Mouse (Mus musculus) frontal cortex, adult (tissue): ENCODE results near the gene Lix1l.
A peak's percentile ranks its signal among the peaks of the same experiment; 100 is the strongest.
"Not testable (repeated sequence)": the region's sequence is repeated elsewhere in the genome, so short reads cannot be mapped to it uniquely, and the experiment has no call there.

ENCODE experiments used
- ATAC-seq: cut with Nextera tagmentation; 2 replicates; pipeline ENCODE4 v1.9.2; 2017; ENCODE audit warnings: mild to moderate bottlenecking, moderate library complexity, mixed read lengths; ENCODE audit not compliant: low TSS enrichment

Gene Lix1l

DNA sequence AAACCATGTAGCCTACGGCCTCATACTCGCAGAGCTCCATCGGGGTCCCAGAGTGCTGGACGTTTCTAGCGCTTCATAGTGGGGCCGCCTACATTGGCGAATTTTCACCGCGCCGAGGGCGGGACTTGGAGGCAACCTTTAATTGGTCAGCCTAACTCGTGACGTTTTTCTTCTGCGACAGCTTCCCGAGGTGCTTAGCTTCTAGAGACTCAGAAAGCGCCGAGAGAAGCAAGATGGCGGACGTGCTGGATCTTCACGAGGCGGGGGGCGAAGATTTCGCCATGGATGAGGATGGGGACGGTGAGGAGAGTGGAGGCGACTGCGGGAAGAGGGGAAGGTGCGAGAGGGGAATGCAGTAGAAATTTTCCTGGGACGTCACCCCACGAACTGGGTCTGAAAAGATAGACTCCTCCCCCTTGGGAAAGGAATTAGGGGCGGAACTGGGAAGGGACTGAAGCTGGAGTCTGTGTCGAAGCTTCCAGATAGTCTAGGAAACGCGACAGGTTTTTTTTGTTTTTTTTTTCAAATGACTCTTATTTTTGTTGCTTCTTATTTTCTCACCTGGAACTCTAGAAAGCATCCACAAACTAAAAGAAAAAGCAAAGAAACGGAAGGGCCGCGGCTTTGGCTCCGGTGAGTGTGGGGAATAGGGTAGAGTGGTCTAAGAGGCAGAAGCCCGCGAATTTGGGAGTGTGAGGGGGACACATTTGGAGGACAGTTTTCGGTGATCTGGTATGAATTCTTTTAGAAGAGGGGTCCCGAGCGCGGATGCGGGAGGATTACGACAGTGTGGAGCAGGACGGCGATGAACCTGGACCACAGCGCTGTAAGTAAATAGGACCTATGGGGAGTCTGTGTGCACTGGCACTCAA is 29.0 kb downstream of the Lix1l start, which contains the start of gene Rbm8a:
TSS of gene Rbm8a (plus strand) at position 205 of the 872 bp plus-strand sequence.
- ATAC-seq = peak; percentile 97

DNA sequence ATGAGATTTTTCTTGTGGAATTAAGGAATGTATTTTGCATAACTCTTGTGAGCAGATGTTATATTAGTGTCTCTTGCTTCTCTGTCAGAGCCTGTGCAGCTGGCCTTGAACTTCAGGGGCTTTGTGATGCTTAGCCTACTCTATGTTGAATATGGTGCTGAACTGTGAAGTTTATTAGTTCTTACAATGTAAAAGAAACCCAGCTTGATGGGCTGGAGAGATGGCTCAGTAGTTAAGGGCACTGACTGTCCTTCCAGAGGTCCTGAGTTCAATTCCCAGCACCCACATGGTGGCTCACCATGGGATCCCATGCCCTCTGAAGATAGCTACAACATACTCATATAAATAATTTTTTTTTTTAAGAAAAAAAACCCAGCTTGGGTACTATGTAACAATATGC is 31.1 kb downstream of the Lix1l start:
- no peak for ATAC-seq

DNA sequence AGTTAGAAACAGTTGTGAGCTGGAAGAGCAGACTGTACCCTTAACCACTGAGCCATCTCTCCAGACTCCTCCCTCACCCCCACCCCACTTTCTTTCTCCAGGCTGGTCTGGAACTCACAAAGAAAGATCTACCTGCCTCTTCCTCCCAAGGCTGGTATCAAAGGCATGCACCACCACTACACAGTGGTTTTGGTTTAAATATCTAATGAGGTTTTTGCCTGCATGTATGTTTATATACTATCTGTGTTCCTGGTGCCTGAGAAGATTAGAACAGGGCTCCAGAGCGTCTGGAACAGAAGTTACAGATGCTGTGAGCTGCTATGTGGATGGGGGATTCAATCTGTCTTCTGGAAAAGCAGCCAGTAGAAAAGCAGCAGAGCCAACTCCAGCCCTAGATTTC is 33.1 kb downstream of the Lix1l start:
- ATAC-seq = no peak

DNA sequence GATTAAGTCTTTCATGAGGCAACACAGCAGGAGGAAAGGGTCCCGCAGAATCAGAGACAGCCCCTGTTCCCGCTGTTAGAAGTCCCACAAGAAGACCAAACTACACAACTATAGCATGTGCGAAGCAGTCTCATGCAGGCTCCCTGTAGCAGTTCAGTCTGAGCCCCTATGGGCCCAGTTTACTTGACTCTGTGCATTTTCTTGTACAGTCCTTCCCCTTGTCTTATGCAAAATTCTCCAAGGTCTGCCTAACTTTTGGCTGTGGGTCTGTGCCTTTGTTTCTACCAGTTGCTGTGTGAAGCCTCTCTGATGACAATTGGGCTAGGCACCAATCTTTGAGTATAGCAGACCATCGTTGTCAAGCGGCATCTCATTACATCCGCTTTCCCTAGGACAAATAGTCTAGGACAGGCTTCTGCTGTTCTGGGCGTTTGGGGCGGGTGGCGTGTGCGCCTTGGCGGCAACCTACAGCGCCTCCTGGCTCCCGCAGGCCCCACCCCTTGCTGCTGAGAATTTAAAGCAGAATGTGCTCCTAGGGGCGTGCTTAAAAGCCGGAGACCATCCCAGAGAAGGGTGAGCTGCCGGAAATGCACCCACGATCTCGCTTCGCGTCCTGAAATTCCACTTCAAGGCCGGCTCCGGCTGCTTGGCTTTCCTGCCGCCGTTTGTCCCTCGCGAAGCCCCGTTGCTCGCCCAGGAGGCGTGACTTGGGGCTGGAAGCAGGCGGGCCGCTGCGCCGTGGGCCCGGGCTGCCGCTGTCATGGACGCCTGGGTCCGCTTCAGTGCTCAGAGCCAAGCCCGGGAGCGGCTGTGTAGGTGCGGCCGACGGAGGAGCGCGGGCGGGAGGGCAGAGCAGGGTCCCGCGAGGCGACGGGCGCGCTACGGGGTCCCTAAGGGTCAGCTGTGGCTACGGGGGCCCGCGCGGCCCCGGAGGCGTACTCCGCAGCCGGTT is 34.3 kb downstream of the Lix1l start, which contains the start of the genes Pex11b and Gm42957:
TSS of gene Pex11b (plus strand) at position 449 of the 952 bp plus-strand sequence.
TSS of gene Gm42957 (plus strand) at position 547 of the 952 bp plus-strand sequence.
- ATAC-seq = peak; percentile 86

DNA sequence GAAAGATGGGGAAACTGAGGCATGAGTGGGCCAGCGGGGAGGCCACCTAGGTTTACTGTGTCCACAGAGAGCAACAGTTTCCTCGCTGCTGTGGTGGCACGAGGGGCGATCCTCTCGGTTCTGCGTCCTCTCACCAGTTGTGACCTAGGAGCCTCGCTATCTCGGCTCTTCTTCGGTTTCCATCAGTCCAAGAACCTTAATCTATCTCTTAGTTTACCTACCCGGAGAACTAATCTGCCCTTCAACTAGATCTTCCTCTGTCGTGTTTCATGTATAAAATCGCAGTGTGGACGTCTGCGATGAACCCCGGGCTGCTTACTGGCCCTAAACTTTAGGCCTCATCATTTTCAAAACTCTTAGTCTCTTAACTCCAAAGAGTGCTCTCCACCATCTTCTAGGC is 35.0 kb downstream of the Lix1l start:
- peak; percentile 8; the same call in 1 of the 2 replicates for ATAC-seq

DNA sequence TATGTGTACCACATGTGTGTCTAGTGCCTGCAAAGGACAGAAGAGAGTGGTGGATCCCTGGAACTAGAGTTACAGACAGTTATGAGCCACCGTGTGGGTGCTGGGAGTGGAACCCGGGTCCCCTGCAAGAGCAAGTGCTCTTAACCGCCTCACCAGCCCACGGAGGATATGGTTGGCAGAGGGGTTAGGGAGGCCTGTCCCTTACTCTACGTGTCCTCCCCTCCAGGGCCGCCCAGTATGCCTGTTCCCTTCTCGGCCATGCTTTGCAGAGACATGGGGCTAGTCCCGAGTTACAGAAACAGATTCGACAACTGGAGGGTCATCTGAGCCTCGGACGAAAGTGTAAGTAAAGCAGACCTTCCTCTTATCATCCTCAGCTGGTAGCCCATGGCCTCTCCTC is 35.5 kb downstream of the Lix1l start:
- ATAC-seq = no peak

DNA sequence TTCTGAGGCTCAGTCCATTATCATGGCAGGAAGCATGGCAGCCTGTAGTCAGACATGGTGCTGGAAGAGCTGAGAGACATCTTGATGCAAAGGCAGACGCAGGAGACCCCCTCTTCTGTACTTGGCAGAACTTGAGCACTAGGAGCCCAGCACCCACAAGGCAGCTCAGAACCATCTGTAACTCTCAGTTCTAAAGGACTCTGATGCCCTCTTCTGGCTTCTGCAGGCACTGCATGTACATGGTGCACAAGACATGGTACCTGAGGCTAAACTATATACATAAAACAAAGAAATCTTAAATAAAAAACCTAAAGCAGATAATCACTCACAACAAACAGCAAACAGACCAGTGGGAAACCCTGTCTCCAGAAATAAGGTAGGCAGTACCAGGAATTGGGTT is 38.3 kb downstream of the Lix1l start:
- 0 out of 2 replicates have a peak, but pooled peaks have one; percentile 36 for ATAC-seq

DNA sequence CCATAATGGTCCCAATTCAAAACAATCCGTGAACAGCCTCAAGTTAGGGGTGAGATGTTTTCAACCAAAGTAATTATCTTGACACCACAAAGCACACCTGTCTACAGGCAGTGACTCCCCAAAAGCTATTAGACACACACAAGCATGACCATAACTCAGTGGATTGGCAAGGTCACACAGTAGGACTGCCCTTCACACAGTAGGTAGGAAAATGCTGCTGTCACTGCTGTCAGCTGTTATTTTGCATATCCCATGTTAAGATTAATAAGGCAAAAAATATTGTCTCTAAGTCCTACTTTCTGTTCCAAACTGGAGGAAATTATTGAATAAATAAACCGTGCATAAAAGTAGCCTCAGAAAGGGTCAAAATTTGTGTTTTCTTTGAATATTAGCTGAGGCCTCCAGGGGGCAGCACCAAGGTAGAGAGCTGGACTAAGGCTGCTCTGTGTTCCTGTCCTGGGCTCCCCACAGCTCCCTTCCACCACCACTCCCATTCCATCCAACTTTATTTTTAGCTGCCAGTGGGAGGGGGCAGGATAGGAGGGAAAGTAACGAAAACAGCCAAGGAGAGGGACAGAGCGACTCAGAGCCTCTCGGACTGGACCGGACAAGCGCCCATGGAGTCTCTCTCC is 44.2 kb downstream of the Lix1l start, which contains the start of gene Itga10:
TSS of gene Itga10 (plus strand) at position 567 of the 632 bp plus-strand sequence.
- ATAC-seq = 0 out of 2 replicates have a peak, but pooled peaks have one; percentile 64

DNA sequence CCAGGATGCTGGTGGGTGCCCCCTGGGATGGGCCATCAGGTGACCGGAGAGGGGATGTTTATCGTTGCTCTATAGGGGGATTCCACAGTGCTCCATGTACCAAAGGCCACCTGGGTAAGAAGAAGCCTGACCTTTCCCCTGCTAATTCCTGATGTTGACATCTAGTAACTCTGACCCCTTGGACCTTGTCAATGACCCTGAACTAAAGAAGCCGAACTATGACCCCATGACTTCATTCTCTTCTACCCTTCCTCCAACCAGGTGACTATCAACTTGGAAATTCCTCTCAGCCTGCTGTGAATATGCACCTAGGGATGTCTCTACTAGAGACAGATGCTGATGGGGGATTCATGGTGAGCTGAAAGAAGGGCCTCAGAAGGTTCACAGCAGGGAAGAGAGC is 46.4 kb downstream of the Lix1l start:
- no peak for ATAC-seq

DNA sequence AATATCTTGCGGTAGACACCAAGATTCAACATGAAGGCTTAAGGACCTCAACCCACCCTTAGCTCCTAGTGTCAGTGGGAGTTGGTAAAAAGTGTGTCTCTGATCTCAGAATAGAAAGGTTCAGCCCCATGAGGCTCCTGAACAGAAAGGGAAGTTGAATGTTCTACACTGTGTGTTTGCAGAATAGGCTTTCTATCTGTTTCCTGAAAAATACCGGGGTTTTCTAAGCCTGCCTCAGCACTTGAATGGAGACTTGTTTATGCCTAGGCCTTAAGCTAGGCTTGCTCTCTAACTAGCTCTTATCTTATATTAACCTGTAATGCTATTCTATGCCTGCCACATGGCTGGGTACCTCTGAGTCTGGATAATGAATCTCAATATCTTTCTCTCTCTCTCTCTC is 60.0 kb downstream of the Lix1l start:
- no peak for ATAC-seq

DNA sequence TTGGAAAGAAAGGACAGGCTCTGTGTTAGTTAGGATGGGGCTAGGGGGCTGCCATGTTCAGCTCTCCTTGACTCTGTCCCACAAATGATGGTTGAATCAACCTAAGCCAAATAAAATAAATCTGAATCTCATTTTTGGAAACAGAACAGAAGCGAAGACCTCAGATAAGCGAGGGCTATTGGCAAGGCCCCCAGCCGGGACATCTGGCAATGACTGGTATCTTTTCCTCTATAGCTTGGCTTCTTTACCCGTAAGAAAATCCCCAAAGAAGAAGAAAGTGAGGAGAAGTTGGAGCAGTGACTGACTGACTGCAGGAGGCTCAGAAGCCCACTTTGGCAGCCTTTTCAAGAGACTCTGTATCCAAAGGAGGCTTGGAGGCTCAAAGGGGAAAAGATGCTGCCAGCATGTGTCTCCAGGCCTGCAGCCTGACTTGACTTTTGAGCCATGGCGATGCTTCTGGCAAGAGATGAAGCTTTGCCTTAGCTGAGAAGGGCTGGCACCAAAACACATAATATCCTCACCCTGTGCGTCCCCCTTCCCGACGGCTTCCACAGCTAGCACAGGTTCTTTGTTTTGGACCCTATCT is 61.9 kb downstream of the Lix1l start:
- no peak for ATAC-seq

DNA sequence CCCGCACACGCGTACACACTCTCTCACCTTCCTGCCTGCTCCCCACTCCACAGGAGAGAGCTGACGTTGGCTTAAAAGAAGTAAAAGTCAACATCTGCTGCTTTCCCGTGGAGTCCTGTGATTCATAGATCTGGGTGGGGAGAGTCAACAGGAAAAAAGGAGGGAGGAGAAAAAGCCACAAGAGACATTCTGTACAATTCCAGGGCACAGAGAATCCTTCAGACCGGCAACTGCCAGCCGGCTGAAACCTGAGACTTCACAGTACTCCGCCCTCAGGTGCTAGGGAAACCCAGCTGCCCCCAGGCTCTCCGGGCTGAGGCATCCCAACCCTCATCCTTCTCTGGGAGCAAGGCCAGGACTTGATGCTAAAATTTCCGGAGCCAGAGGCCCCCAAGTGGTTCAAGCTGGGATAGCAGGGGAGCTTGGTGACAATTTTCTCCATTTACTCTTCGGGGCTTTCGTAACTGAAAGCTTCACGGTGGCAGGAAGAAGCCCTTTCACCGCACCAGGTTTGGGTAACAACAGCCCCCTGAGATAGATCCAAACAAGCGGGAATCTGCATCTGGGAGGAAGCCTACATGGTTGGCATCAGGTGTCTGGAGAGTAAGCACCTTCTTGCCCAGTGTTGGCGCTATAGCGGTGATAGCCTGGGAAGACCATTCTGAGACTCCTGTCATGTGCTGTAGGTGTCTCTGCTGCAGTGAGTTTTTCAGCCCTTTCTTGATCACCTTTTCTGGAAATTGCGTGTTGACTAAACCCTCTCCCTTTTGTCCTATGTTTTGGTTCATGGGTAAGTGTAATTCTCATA is 62.7 kb downstream of the Lix1l start:
- peak; percentile 94 for ATAC-seq

DNA sequence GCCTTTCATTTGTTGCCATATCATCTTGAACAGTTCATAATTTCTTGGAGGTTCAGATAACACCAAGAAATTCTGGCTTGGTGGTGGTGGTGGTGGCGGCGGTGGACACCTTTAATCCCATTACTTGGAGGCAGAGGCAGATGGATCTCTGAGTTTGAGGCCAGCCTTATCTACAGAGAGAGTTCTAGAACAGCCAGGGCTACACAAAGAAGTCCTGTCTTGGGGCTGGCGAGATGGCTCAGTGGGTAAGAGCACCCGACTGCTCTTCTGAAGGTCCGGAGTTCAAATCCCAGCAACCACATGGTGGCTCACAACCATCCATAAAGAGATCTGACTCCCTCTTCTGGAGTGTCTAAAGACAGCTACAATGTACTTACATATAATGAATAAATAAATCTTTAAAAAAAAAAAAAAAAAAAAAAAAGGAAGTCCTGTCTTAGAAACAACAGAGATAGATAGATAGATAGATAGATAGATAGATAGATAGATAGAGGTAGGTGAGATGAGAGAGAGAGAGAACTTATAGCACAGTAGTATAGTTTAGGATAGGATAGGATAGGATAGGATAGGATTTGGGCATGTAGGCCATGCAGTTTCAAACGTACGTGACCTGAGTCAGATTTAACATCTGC is 64.9 kb downstream of the Lix1l start:
- not testable (repeated sequence) for ATAC-seq

DNA sequence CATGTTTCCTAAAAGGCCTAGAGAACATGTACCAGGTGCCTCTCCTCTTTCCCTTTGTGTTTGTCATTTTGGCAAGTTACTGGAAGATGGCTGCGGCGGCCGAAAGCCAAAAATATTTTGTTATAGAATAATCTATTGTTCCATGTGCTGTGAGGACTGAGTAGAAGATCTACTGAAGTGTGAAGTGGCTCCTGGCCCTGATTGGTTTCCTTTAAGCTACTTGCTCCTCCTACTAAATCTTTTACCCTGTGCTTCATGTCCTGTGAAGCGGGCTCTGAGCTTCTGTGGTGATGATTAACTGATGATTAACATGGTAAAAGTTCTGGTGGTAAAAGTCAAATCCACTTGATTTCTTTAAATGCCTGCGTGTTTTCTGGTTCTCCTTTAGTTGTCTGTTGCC is 66.0 kb downstream of the Lix1l start:
- ATAC-seq = no peak

DNA sequence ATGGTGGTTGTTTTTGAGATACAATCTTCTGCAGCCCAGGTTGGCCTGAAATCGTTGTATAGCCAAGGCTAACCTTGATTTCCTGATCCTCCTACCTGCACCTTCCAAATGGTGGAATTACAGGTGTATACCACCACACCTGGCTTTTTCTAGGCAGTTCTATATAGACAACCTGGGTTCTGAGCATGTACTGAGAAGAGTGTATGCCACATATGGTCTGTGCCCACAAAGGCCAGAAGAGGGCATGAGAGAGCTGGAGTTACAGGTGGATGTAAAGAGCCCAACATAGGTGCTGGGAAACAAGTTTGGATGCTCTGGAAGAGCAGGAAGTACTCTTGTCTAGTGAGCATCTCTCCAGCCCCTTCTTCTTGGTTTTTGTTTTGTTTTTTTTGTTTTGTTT is 66.4 kb downstream of the Lix1l start:
- ATAC-seq = no peak

DNA sequence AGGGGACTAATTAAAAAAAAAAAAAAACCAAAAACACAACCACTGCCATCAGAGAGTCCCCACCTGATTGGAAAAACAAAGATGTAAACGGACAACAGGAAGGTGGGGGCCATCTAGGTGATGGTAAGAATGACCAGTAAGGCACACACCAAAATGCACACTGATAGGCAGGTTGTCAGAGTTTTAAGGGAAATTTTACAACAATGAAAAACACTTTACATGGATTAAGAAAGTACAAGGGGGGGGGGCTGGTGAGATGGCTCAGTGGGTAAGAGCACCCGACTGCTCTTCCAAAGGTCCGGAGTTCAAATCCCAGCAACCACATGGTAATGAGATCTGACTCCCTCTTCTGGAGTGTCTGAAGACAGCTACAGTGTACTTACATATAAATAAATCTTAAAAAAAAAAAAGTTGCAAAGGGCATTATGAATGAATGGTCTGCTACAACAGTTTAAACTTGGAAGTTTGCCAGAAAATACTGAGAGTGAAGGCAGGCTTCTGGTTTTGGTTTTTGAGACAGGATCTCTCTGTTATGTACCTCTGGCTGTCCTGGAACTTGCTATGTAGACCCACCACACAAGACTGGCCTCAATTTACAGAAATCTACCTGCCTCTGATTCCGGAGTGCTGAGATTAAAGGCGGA is 67.6 kb downstream of the Lix1l start:
- no peak for ATAC-seq

DNA sequence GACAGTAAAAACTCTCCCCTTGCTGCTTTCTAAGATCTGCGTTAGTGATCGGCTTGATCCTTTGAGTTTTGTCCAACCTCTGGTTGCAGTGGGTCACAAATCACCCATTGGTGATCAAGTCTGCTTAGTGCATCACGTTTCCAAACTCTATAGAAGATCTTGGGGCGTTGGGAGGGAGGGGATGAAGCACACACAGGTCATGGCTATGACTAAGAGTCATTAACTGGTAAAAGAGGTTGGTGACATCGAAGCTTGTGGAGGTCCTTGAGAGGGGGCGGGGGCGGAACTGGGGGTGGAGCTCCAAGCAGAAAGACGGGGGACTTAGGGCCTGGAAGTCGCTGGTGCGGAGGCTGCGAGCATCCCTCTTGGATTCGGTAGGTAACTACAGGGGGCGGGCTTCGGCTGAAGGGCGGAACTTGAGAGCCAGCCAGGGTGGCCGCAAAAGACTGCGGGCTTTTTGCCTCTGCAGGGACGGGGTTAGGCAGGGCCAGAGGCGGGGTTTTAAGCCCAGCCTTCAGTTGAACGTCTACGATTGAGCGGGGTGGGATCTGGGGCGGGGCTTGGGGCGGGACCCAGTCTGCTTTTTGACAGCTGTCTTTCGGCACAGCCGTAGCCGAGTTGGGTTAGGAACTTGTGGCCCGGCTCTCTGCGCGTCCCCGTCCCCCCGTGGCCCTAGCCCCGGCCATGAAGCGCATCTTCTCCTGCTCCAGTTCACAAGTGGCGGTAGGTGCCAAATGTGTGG is 68.9 kb downstream of the Lix1l start, which contains the start of gene Ankrd35:
TSS of gene Ankrd35 (plus strand) at position 405 of the 742 bp plus-strand sequence.
- ATAC-seq = peak; percentile 90

DNA sequence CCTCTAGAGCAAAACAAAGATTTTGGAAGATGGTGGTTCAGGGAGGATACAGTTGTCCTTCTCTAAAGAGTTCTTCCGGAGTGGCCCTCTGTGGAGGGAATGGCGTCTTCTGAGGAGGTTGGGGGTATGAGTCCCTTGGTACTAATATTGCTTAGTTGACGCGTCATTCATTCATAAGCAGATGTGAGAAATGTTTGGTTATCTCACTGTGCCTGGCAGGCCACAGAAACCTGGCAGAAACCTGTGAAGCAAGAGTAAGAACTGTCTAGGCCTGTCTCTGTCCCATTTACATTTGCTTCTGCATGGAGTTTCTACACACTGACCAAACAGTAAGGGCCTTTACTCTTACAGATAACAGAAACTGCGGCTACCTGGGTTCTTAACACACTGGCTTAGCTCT is 70.6 kb downstream of the Lix1l start:
- no peak for ATAC-seq

DNA sequence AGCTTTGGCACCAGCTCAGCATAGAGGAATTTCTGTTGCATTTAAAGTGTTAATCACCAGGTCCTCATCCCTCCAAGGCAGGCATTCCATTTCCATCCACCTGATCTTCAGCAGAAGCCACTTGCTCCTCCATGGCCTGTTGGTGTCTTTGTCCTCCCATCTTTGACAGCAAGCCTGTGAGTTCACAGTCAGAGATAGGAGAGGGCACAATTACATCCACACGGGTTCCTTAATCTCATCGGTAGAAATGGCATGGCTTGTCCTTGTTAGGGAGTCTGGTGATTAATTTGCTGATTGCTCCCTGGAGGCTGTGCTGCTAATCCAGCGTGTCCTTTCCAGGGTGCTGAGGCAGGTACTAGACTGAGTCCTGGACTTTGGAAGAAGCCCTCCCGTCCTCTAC is 72.6 kb downstream of the Lix1l start:
- no peak for ATAC-seq
